Mouse (Mus musculus): ENCODE measurements around the gene Ifnar2. TPM values are rescaled to one million over a fixed set of nuclear protein-coding genes. Genes with fewer than 3 reads are reported as not detected.

Gene Ifnar2
- polyA plus RNA-seq, 1 experiment from 2014 or later, result 59.2 TPM

GRCm38 (mm10) chr16:91373473-91374252 is 1.1 kb downstream of the Ifnar2 start:
- H3K4me2 ChIP-seq (ENCODE audit: low read length), result peak overlapping the region; percentile 64
- peak overlapping the region; percentile 83 for H3K9ac ChIP-seq (ENCODE audit: low read length)
- no peaks in the 10 kb centered on the region for H3K9me3 ChIP-seq (ENCODE audit: control insufficient read depth, low read length)
- ATAC-seq (ENCODE audit: insufficient number of reproducible peaks, insufficient read depth, low FRiP score, low read depth), result no peak
- 34% methylated on average over 13 of the region's 13 CpGs for WGBS
- H3K27me3 ChIP-seq (ENCODE audit: control insufficient read depth, insufficient read depth, low read length), result no peaks in the 10 kb centered on the region
- H3K27ac ChIP-seq (replicated peaks in 1 of 2; ENCODE audit: control insufficient read depth in 1 of 2, insufficient read depth in 1 of 2, low read depth in 2 of 2, low read length in 2 of 2), result peak overlapping the region; percentile 93 to 96
- H3K4me1 ChIP-seq (ENCODE audit: control insufficient read depth in 2 of 2, insufficient read depth in 2 of 2, low read length in 2 of 2), result peaks cover 7 to 16% of the 10 kb centered on the region in 2 experiments
- H3K36me3 ChIP-seq (ENCODE audit: control insufficient read depth, insufficient read depth, low read length), result peaks cover 6% of the 10 kb centered on the region; the same call in 1 of the 2 replicates
- H3K4me3 ChIP-seq (ENCODE audit: control insufficient read depth in 1 of 2, insufficient read depth in 1 of 2, low read depth in 1 of 2, low read length in 2 of 2), result peak overlapping the region; percentile 70 to 81

- no peaks in the 10 kb centered on the region for H3K27me3 ChIP-seq (ENCODE audit: control insufficient read depth, insufficient read depth, low read length)
- no peak for ATAC-seq (ENCODE audit: insufficient number of reproducible peaks, insufficient read depth, low FRiP score, low read depth)
- WGBS, result 34% methylated on average over 3 of the region's 3 CpGs
- H3K36me3 ChIP-seq (ENCODE audit: control insufficient read depth, insufficient read depth, low read length), result peaks cover 6% of the 10 kb centered on the region; the same call in 1 of the 2 replicates
- peak overlapping the region; percentile 64 for H3K4me2 ChIP-seq (ENCODE audit: low read length)
- peak overlapping the region in 1 of 2 experiments; percentile 96; a peak in 1 of 4 replicates for H3K27ac ChIP-seq (replicated peaks in 1 of 2; ENCODE audit: control insufficient read depth in 1 of 2, insufficient read depth in 1 of 2, low read depth in 2 of 2, low read length in 2 of 2)
- peaks cover 9 to 22% of the 10 kb centered on the region in 2 experiments for H3K4me1 ChIP-seq (ENCODE audit: control insufficient read depth in 2 of 2, insufficient read depth in 2 of 2, low read length in 2 of 2)
- peak overlapping the region in 1 of 2 experiments; percentile 70; a peak in 2 of 4 replicates for H3K4me3 ChIP-seq (ENCODE audit: control insufficient read depth in 1 of 2, insufficient read depth in 1 of 2, low read depth in 1 of 2, low read length in 2 of 2)
- no peaks in the 10 kb centered on the region for H3K9me3 ChIP-seq (ENCODE audit: control insufficient read depth, low read length)
- H3K9ac ChIP-seq (ENCODE audit: low read length), result peak overlapping the region; percentile 83
Measured at GRCm38 (mm10) chr16:91374253-91374634, 1.7 kb downstream of the Ifnar2 start.

GRCm38 (mm10) chr16:91376701-91377100 is 4.1 kb downstream of the Ifnar2 start:
- Histone ChIP-seq H3K4me3 (ENCODE audit: control insufficient read depth in 1 of 2, insufficient read depth in 1 of 2, low read depth in 1 of 2, low read length in 2 of 2) (no peak overlapping the region), H3K36me3 (ENCODE audit: control insufficient read depth, insufficient read depth, low read length) (peaks cover 6% of the 10 kb centered on the region; the same call in 1 of the 2 replicates), H3K4me2 (ENCODE audit: low read length) (no peak overlapping the region), H3K4me1 (ENCODE audit: control insufficient read depth in 2 of 2, insufficient read depth in 2 of 2, low read length in 2 of 2) (peaks cover 14 to 27% of the 10 kb centered on the region in 2 experiments), H3K9me3 (ENCODE audit: control insufficient read depth, low read length) (no peaks in the 10 kb centered on the region), H3K9ac (ENCODE audit: low read length) (no peak overlapping the region), H3K27ac (replicated peaks in 1 of 2; ENCODE audit: control insufficient read depth in 1 of 2, insufficient read depth in 1 of 2, low read depth in 2 of 2, low read length in 2 of 2) (no peak overlapping the region), H3K27me3 (ENCODE audit: control insufficient read depth, insufficient read depth, low read length) (no peaks in the 10 kb centered on the region)
- no peak for ATAC-seq (ENCODE audit: insufficient number of reproducible peaks, insufficient read depth, low FRiP score, low read depth)
- WGBS, result 92% methylated on average over 10 of the region's 10 CpGs

GRCm38 (mm10) chr16:91378431-91378986 is 5.9 kb downstream of the Ifnar2 start:
- no peak for ATAC-seq (ENCODE audit: insufficient number of reproducible peaks, insufficient read depth, low FRiP score, low read depth)
- peaks cover 11% of the 10 kb centered on the region for H3K36me3 ChIP-seq (ENCODE audit: control insufficient read depth, insufficient read depth, low read length)
- 43% methylated on average over 17 of the region's 17 CpGs for WGBS
- no peaks in the 10 kb centered on the region for H3K9me3 ChIP-seq (ENCODE audit: control insufficient read depth, low read length)
- H3K4me3 ChIP-seq (ENCODE audit: control insufficient read depth in 1 of 2, insufficient read depth in 1 of 2, low read depth in 1 of 2, low read length in 2 of 2), result peak overlapping the region in 1 of 2 experiments; percentile 22; a peak in 1 of 4 replicates
- peaks cover 14 to 26% of the 10 kb centered on the region in 2 experiments for H3K4me1 ChIP-seq (ENCODE audit: control insufficient read depth in 2 of 2, insufficient read depth in 2 of 2, low read length in 2 of 2)
- peak overlapping the region in 1 of 2 experiments; percentile 76; a peak in 2 of 4 replicates for H3K27ac ChIP-seq (replicated peaks in 1 of 2; ENCODE audit: control insufficient read depth in 1 of 2, insufficient read depth in 1 of 2, low read depth in 2 of 2, low read length in 2 of 2)
- H3K4me2 ChIP-seq (ENCODE audit: low read length), result peak overlapping the region; percentile 56
- H3K9ac ChIP-seq (ENCODE audit: low read length), result peak overlapping the region; percentile 49; the same call in 1 of the 2 replicates
- H3K27me3 ChIP-seq (ENCODE audit: control insufficient read depth, insufficient read depth, low read length), result no peaks in the 10 kb centered on the region

GRCm38 (mm10) chr16:91378991-91379390 is 6.4 kb downstream of the Ifnar2 start:
- H3K9ac ChIP-seq (ENCODE audit: low read length), result peak overlapping the region; percentile 49; the same call in 1 of the 2 replicates
- peak overlapping the region in 1 of 2 experiments; percentile 22; a peak in 1 of 4 replicates for H3K4me3 ChIP-seq (ENCODE audit: control insufficient read depth in 1 of 2, insufficient read depth in 1 of 2, low read depth in 1 of 2, low read length in 2 of 2)
- H3K27me3 ChIP-seq (ENCODE audit: control insufficient read depth, insufficient read depth, low read length), result no peaks in the 10 kb centered on the region
- peaks cover 15% of the 10 kb centered on the region for H3K36me3 ChIP-seq (ENCODE audit: control insufficient read depth, insufficient read depth, low read length)
- WGBS, result 19% methylated on average over 9 of the region's 9 CpGs
- H3K27ac ChIP-seq (replicated peaks in 1 of 2; ENCODE audit: control insufficient read depth in 1 of 2, insufficient read depth in 1 of 2, low read depth in 2 of 2, low read length in 2 of 2), result peak overlapping the region; percentile 62 to 76
- H3K4me2 ChIP-seq (ENCODE audit: low read length), result peak overlapping the region; percentile 56
- peaks cover 14 to 22% of the 10 kb centered on the region in 2 experiments for H3K4me1 ChIP-seq (ENCODE audit: control insufficient read depth in 2 of 2, insufficient read depth in 2 of 2, low read length in 2 of 2)
- no peaks in the 10 kb centered on the region for H3K9me3 ChIP-seq (ENCODE audit: control insufficient read depth, low read length)
- ATAC-seq (ENCODE audit: insufficient number of reproducible peaks, insufficient read depth, low FRiP score, low read depth), result no peak

GRCm38 (mm10) chr16:91379412-91379811 is 6.8 kb downstream of the Ifnar2 start:
- H3K4me2 ChIP-seq (ENCODE audit: low read length), result peak overlapping the region; percentile 56
- no peak overlapping the region for H3K4me3 ChIP-seq (ENCODE audit: control insufficient read depth in 1 of 2, insufficient read depth in 1 of 2, low read depth in 1 of 2, low read length in 2 of 2)
- H3K4me1 ChIP-seq (ENCODE audit: control insufficient read depth in 2 of 2, insufficient read depth in 2 of 2, low read length in 2 of 2), result peaks cover 14 to 17% of the 10 kb centered on the region in 2 experiments
- WGBS, result 35% methylated on average over 3 of the region's 3 CpGs
- no peaks in the 10 kb centered on the region for H3K9me3 ChIP-seq (ENCODE audit: control insufficient read depth, low read length)
- H3K27me3 ChIP-seq (ENCODE audit: control insufficient read depth, insufficient read depth, low read length), result no peaks in the 10 kb centered on the region
- no peak for ATAC-seq (ENCODE audit: insufficient number of reproducible peaks, insufficient read depth, low FRiP score, low read depth)
- H3K9ac ChIP-seq (ENCODE audit: low read length), result no peak overlapping the region
- H3K36me3 ChIP-seq (ENCODE audit: control insufficient read depth, insufficient read depth, low read length), result peaks cover 20% of the 10 kb centered on the region
- H3K27ac ChIP-seq (replicated peaks in 1 of 2; ENCODE audit: control insufficient read depth in 1 of 2, insufficient read depth in 1 of 2, low read depth in 2 of 2, low read length in 2 of 2), result peak overlapping the region; percentile 62 to 76

- H3K9ac ChIP-seq (ENCODE audit: low read length), result no peak overlapping the region
- H3K4me1 ChIP-seq (ENCODE audit: control insufficient read depth in 2 of 2, insufficient read depth in 2 of 2, low read length in 2 of 2), result peaks cover 14 to 16% of the 10 kb centered on the region in 2 experiments
- H3K4me3 ChIP-seq (ENCODE audit: control insufficient read depth in 1 of 2, insufficient read depth in 1 of 2, low read depth in 1 of 2, low read length in 2 of 2), result no peak overlapping the region
- WGBS, result 43% methylated on average over 5 of the region's 5 CpGs
- no peak for ATAC-seq (ENCODE audit: insufficient number of reproducible peaks, insufficient read depth, low FRiP score, low read depth)
- peaks cover 27% of the 10 kb centered on the region for H3K36me3 ChIP-seq (ENCODE audit: control insufficient read depth, insufficient read depth, low read length)
- H3K9me3 ChIP-seq (ENCODE audit: control insufficient read depth, low read length), result no peaks in the 10 kb centered on the region
- no peak overlapping the region for H3K27ac ChIP-seq (replicated peaks in 1 of 2; ENCODE audit: control insufficient read depth in 1 of 2, insufficient read depth in 1 of 2, low read depth in 2 of 2, low read length in 2 of 2)
- no peaks in the 10 kb centered on the region for H3K27me3 ChIP-seq (ENCODE audit: control insufficient read depth, insufficient read depth, low read length)
- H3K4me2 ChIP-seq (ENCODE audit: low read length), result no peak overlapping the region
Measured at GRCm38 (mm10) chr16:91380151-91380550, 7.6 kb downstream of the Ifnar2 start.
